Mouse (Mus musculus) stomach, embryonic 15.5 days (tissue): Measurements from ENCODE around the gene Ccdc9b. TPM values are rescaled to one million over a fixed set of nuclear protein-coding genes. Genes with fewer than 3 reads are reported as not detected.

Experiments used
- ATAC-seq: fragments of 200-750 bp; cut with Nextera tagmentation; 2 replicates; pipeline ENCODE4 v1.8.0; 2017; ENCODE audit warnings: low read depth, moderate number of reproducible peaks, moderate TSS enrichment; ENCODE audit not compliant: insufficient read depth, low FRiP score
- H3K27ac ChIP-seq: fragments of 300-500 bp; sonication (generic); 2 replicates; pipeline ENCODE4 v1.5.1; 2015; ENCODE audit warnings: mild to moderate bottlenecking, inconsistent platforms
- H3K27me3 ChIP-seq: fragments of 300-500 bp; sonication (generic); replicated peaks from 2 replicates; pipeline ENCODE4 v1.6.1; 2015; ENCODE audit warnings: inconsistent platforms
- H3K36me3 ChIP-seq: fragments of 300-500 bp; sonication (generic); 2 replicates; pipeline ENCODE4 v1.6.1; 2015; ENCODE audit warnings: inconsistent platforms
- H3K4me1 ChIP-seq: fragments of 300-500 bp; sonication (generic); 2 replicates; pipeline ENCODE4 v1.6.1; 2015; ENCODE audit warnings: inconsistent platforms
- H3K4me2 ChIP-seq: fragments of 300-500 bp; sonication (generic); 2 replicates; pipeline ENCODE4 v1.6.1; 2015; ENCODE audit warnings: mild to moderate bottlenecking, inconsistent platforms
- H3K4me3 ChIP-seq: fragments of 300-500 bp; sonication (generic); replicated peaks from 2 replicates; pipeline ENCODE4 v1.5.1; 2015; ENCODE audit warnings: inconsistent platforms
- H3K9ac ChIP-seq: fragments of 300-500 bp; sonication (generic); 2 replicates; pipeline ENCODE4 v1.6.1; 2015; ENCODE audit warnings: inconsistent platforms
- H3K9me3 ChIP-seq: fragments of 300-500 bp; sonication (generic); 2 replicates; pipeline ENCODE4 v1.6.1; 2016; ENCODE audit warnings: inconsistent platforms
- WGBS: fragments of 180-500 bp; shearing (Covaris S2); methylation state at CpG from one replicate; pipeline ENCODE4 v1.1.7; 2015; 5-methylcytosine and 5-hydroxymethylcytosine counted together
- polyA plus RNA-seq: library from polyadenylated mRNA; unstranded; fragments of >200 nt; fragmentation: Nextera tagmentation; extraction: Ambion mirVana; gene quantifications from 2 replicates; pipeline ENCODE4 v1.2.1, GENCODE M21; 2015

The Ccdc9b gene
- polyA plus RNA-seq, 1 experiment from 2014 or later, result 1.5 TPM

- H3K27ac ChIP-seq, result no peak overlapping the region
- H3K9me3 ChIP-seq, result no peaks in the 10 kb centered on the region
- WGBS, result 15% methylated on average over 7 of the region's 7 CpGs
- H3K36me3 ChIP-seq, result no peaks in the 10 kb centered on the region
- H3K4me2 ChIP-seq, result peak overlapping the region; percentile 96
- H3K4me1 ChIP-seq, result peaks cover 26% of the 10 kb centered on the region; the same call in 1 of the 2 replicates
- ATAC-seq, result no peak
- H3K4me3 ChIP-seq, result peak overlapping the region; percentile 91; the same call in 1 of the 2 replicates
- H3K9ac ChIP-seq, result no peak overlapping the region
- peaks cover 17% of the 10 kb centered on the region; the same call in 1 of the 2 replicates for H3K27me3 ChIP-seq
Measured at GRCm38 (mm10) chr2:118744621-118745020, 17.8 kb downstream of the Ccdc9b start.

GRCm38 (mm10) chr2:118743261-118743943 lies 19.1 kb downstream of the Ccdc9b start:
- Histone ChIP-seq H3K9ac (no peak overlapping the region), H3K4me1 (peaks cover 22% of the 10 kb centered on the region; the same call in 1 of the 2 replicates), H3K4me2 (no peak overlapping the region), H3K27ac (no peak overlapping the region), H3K36me3 (no peaks in the 10 kb centered on the region), H3K9me3 (no peaks in the 10 kb centered on the region), H3K4me3 (no peak overlapping the region), H3K27me3 (peaks cover 17% of the 10 kb centered on the region; the same call in 1 of the 2 replicates)
- 26% methylated on average over 8 of the region's 8 CpGs for WGBS
- no peak for ATAC-seq

GRCm38 (mm10) chr2:118741183-118741582 lies 21.3 kb downstream of the Ccdc9b start:
- no peak overlapping the region for H3K9ac ChIP-seq
- H3K27ac ChIP-seq, result no peak overlapping the region
- ATAC-seq, result no peak
- H3K9me3 ChIP-seq, result no peaks in the 10 kb centered on the region
- no peaks in the 10 kb centered on the region for H3K36me3 ChIP-seq
- H3K4me1 ChIP-seq, result peaks cover 11% of the 10 kb centered on the region; the same call in 1 of the 2 replicates
- 54% methylated on average over 9 of the region's 9 CpGs for WGBS
- H3K4me3 ChIP-seq, result no peak overlapping the region
- peaks cover 17% of the 10 kb centered on the region; the same call in 1 of the 2 replicates for H3K27me3 ChIP-seq
- H3K4me2 ChIP-seq, result no peak overlapping the region

- Histone ChIP-seq H3K9me3 (no peaks in the 10 kb centered on the region), H3K9ac (no peak overlapping the region), H3K4me1 (peaks cover 11% of the 10 kb centered on the region; the same call in 1 of the 2 replicates), H3K4me3 (no peak overlapping the region), H3K27me3 (peaks cover 17% of the 10 kb centered on the region; the same call in 1 of the 2 replicates), H3K36me3 (no peaks in the 10 kb centered on the region), H3K4me2 (no peak overlapping the region), H3K27ac (no peak overlapping the region)
- WGBS, result 58% methylated on average over 3 of the region's 3 CpGs
- no peak for ATAC-seq
Measured at GRCm38 (mm10) chr2:118740341-118740740, 22.1 kb downstream of the Ccdc9b start.

- no peak for ATAC-seq
- Histone ChIP-seq H3K4me2 (no peak overlapping the region), H3K9me3 (no peaks in the 10 kb centered on the region), H3K4me3 (no peak overlapping the region), H3K27me3 (no peaks in the 10 kb centered on the region; the same call in 1 of the 2 replicates), H3K9ac (no peak overlapping the region), H3K27ac (no peak overlapping the region), H3K4me1 (peaks cover 21% of the 10 kb centered on the region), H3K36me3 (no peaks in the 10 kb centered on the region)
- 63% methylated on average over 5 of the region's 5 CpGs for WGBS
Measured at GRCm38 (mm10) chr2:118733341-118733740, 29.1 kb downstream of the Ccdc9b start.

- H3K9me3 ChIP-seq, result no peaks in the 10 kb centered on the region
- no peaks in the 10 kb centered on the region for H3K36me3 ChIP-seq
- no peak overlapping the region for H3K9ac ChIP-seq
- no peak overlapping the region for H3K4me3 ChIP-seq
- H3K4me1 ChIP-seq, result peaks cover 30% of the 10 kb centered on the region
- 79% methylated on average over 5 of the region's 5 CpGs for WGBS
- no peak overlapping the region for H3K27ac ChIP-seq
- H3K4me2 ChIP-seq, result no peak overlapping the region
- H3K27me3 ChIP-seq, result peaks cover 3% of the 10 kb centered on the region; the same call in 1 of the 2 replicates
- no peak for ATAC-seq
Measured at GRCm38 (mm10) chr2:118731981-118732380, 30.5 kb downstream of the Ccdc9b start.

- Histone ChIP-seq H3K9ac (no peak overlapping the region), H3K9me3 (no peaks in the 10 kb centered on the region), H3K4me3 (no peak overlapping the region), H3K27me3 (peaks cover 3% of the 10 kb centered on the region; the same call in 1 of the 2 replicates), H3K4me2 (no peak overlapping the region), H3K27ac (no peak overlapping the region), H3K36me3 (no peaks in the 10 kb centered on the region), H3K4me1 (peaks cover 30% of the 10 kb centered on the region)
- WGBS, result 10% methylated on average over 3 of the region's 3 CpGs
- ATAC-seq, result no peak
Measured at GRCm38 (mm10) chr2:118730622-118730915, 31.9 kb downstream of the Ccdc9b start.

- ATAC-seq, result no peak
- H3K9me3 ChIP-seq, result no peaks in the 10 kb centered on the region
- WGBS, result 20% methylated on average over 8 of the region's 8 CpGs
- H3K4me3 ChIP-seq, result no peak overlapping the region
- H3K27me3 ChIP-seq, result peaks cover 3% of the 10 kb centered on the region; the same call in 1 of the 2 replicates
- H3K27ac ChIP-seq, result no peak overlapping the region
- H3K4me2 ChIP-seq, result no peak overlapping the region
- no peak overlapping the region for H3K9ac ChIP-seq
- peaks cover 30% of the 10 kb centered on the region for H3K4me1 ChIP-seq
- no peaks in the 10 kb centered on the region for H3K36me3 ChIP-seq
Measured at GRCm38 (mm10) chr2:118729816-118730621, 32.4 kb downstream of the Ccdc9b start.

- H3K27ac ChIP-seq, result 0 out of 2 replicates have a peak overlapping the region, but pooled peaks have one; percentile 38
- no peak overlapping the region for H3K4me3 ChIP-seq
- no peaks in the 10 kb centered on the region for H3K9me3 ChIP-seq
- WGBS, result 40% methylated on average over 4 of the region's 4 CpGs
- no peak overlapping the region for H3K9ac ChIP-seq
- ATAC-seq, result no peak
- H3K27me3 ChIP-seq, result peaks cover 4% of the 10 kb centered on the region; the same call in 1 of the 2 replicates
- no peaks in the 10 kb centered on the region for H3K36me3 ChIP-seq
- peaks cover 30% of the 10 kb centered on the region for H3K4me1 ChIP-seq
- no peak overlapping the region for H3K4me2 ChIP-seq
Measured at GRCm38 (mm10) chr2:118729194-118729593, 33.3 kb downstream of the Ccdc9b start.

GRCm38 (mm10) chr2:118728337-118728736 lies 34.1 kb downstream of the Ccdc9b start, which contains the start of gene Plcb2:
TSS of gene Plcb2 (minus strand) at chr2:118728438.
- peak within 1 kb of the TSS; percentile 41; the same call in 1 of the 2 replicates for H3K27ac ChIP-seq
- no peak within 1 kb of the TSS for H3K9ac ChIP-seq
- H3K4me1 ChIP-seq, result peaks cover 30% of the 10 kb centered on the region
- H3K36me3 ChIP-seq, result no peaks in the 10 kb centered on the region
- peak; percentile 54; the same call in 1 of the 2 replicates for ATAC-seq
- H3K4me3 ChIP-seq, result peak within 1 kb of the TSS; percentile 14; the same call in 1 of the 2 replicates
- no peaks in the 10 kb centered on the region for H3K9me3 ChIP-seq
- peak within 1 kb of the TSS; percentile 37 for H3K4me2 ChIP-seq
- 17% methylated on average over 7 of the region's 7 CpGs for WGBS
- 0 out of 2 replicates have a peak, but pooled peaks cover 6% of the 10 kb centered on the region for H3K27me3 ChIP-seq

GRCm38 (mm10) chr2:118727911-118728310 lies 34.5 kb downstream of the Ccdc9b start:
- H3K9ac ChIP-seq, result no peak overlapping the region
- no peaks in the 10 kb centered on the region for H3K9me3 ChIP-seq
- no peaks in the 10 kb centered on the region for H3K36me3 ChIP-seq
- H3K4me1 ChIP-seq, result peaks cover 30% of the 10 kb centered on the region
- H3K27ac ChIP-seq, result peak overlapping the region; percentile 41; the same call in 1 of the 2 replicates
- H3K27me3 ChIP-seq, result 0 out of 2 replicates have a peak, but pooled peaks cover 6% of the 10 kb centered on the region
- peak overlapping the region; percentile 14; the same call in 1 of the 2 replicates for H3K4me3 ChIP-seq
- peak; percentile 20; the same call in 1 of the 2 replicates for ATAC-seq
- H3K4me2 ChIP-seq, result peak overlapping the region; percentile 37
- 14% methylated on average over 9 of the region's 9 CpGs for WGBS
